Mouse (Mus musculus) stomach, embryonic 16.5 days (tissue): Measurements from ENCODE around the gene Npas3. TPM values are rescaled to one million over a fixed set of nuclear protein-coding genes. Genes with fewer than 3 reads are reported as not detected.

Experiments used
- ATAC-seq: fragments of 200-750 bp; cut with Nextera tagmentation; 2 replicates; pipeline ENCODE4 v1.8.0; 2017; ENCODE audit warnings: moderate number of reproducible peaks, moderate TSS enrichment; ENCODE audit not compliant: insufficient read depth, low FRiP score
- H3K27ac ChIP-seq: fragments of 300-500 bp; sonication (generic); 2 replicates; pipeline ENCODE4 v1.5.1; 2014; ENCODE audit warnings: low read length
- H3K27me3 ChIP-seq: fragments of 300-500 bp; sonication (generic); 2 replicates; pipeline ENCODE4 v1.6.1; 2014; ENCODE audit warnings: low read length, control low read depth, mixed read lengths; ENCODE audit not compliant: control insufficient read depth, insufficient read depth
- H3K36me3 ChIP-seq: fragments of 300-500 bp; sonication (generic); 2 replicates; pipeline ENCODE4 v1.6.1; 2014; ENCODE audit warnings: low read length; ENCODE audit not compliant: control insufficient read depth, insufficient read depth
- H3K4me1 ChIP-seq: fragments of 300-500 bp; sonication (generic); 2 replicates; pipeline ENCODE4 v1.6.1; 2014; ENCODE audit warnings: low read length, control low read depth, mixed read lengths; ENCODE audit not compliant: control insufficient read depth, insufficient read depth
- H3K4me2 ChIP-seq: fragments of 300-500 bp; sonication (generic); 2 replicates; pipeline ENCODE4 v1.6.1; 2014; ENCODE audit warnings: low read depth, low read length, mixed read lengths
- H3K4me3 ChIP-seq: fragments of 300-500 bp; sonication (generic); replicated peaks from 2 replicates; pipeline ENCODE4 v1.5.1; 2014; ENCODE audit warnings: mild to moderate bottlenecking, low read length
- H3K9ac ChIP-seq: fragments of 300-500 bp; sonication (generic); 2 replicates; pipeline ENCODE4 v1.6.1; 2014; ENCODE audit warnings: low read length
- H3K9me3 ChIP-seq: fragments of 300-500 bp; sonication (generic); replicated peaks from 2 replicates; pipeline ENCODE4 v1.6.1; 2016; ENCODE audit warnings: low read length, control low read depth; ENCODE audit not compliant: control insufficient read depth
- WGBS: fragments of 180-500 bp; shearing (Covaris S2); extraction: QIAGEN DNeasy Blood & Tissue Kit; methylation state at CpG from one replicate; pipeline ENCODE4 v1.1.7; 2014; 5-methylcytosine and 5-hydroxymethylcytosine counted together
- polyA plus RNA-seq: library from polyadenylated mRNA; unstranded; fragments of >200 nt; fragmentation: Nextera tagmentation; extraction: Ambion mirVana; gene quantifications from 2 replicates; pipeline ENCODE4 v1.2.1, GENCODE M21; 2015

Npas3 gene
- polyA plus RNA-seq, 1 experiment from 2014 or later = 1.8 TPM

DNA sequence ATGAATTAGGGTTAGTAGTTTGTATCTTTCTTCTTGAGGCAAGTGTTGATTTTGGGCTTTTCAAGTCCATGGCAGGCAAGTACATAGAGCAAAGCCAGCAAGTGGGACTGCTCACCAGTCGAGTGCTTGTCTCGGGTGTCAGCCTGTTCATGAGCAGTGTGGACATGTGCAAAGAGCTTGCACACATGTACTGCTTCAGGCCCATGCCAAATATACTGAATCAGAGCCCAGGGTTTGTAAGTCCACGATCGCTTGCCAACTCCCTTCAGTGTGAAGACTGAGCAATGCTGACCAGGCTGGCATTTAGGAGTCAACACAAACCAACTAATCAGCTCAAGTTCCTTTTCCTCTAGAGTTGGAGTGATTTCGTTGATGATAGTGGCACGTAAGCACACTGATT, 805.1 kb downstream of the Npas3 start:
- Histone ChIP-seq H3K9me3 (no peaks in the 10 kb centered on the region), H3K9ac (no peak overlapping the region), H3K4me1 (no peaks in the 10 kb centered on the region), H3K27me3 (no peaks in the 10 kb centered on the region), H3K4me2 (no peak overlapping the region), H3K4me3 (no peak overlapping the region), H3K27ac (no peak overlapping the region), H3K36me3 (no peaks in the 10 kb centered on the region)
- ATAC-seq = no peak
- WGBS = 89% methylated on average over 6 of the region's 6 CpGs

GRCm38 (mm10) chr12:54060732-54061131, 812.3 kb downstream of the Npas3 start:
- no peak overlapping the region for H3K9ac ChIP-seq
- H3K9me3 ChIP-seq = no peaks in the 10 kb centered on the region
- H3K36me3 ChIP-seq = no peaks in the 10 kb centered on the region
- no peak overlapping the region for H3K27ac ChIP-seq
- H3K27me3 ChIP-seq = 0 out of 2 replicates have a peak, but pooled peaks cover 2% of the 10 kb centered on the region
- H3K4me3 ChIP-seq = no peak overlapping the region
- H3K4me1 ChIP-seq = no peaks in the 10 kb centered on the region
- peak; percentile 47; the same call in 1 of the 2 replicates for ATAC-seq
- 11% methylated on average over 8 of the region's 8 CpGs for WGBS
- no peak overlapping the region for H3K4me2 ChIP-seq

DNA sequence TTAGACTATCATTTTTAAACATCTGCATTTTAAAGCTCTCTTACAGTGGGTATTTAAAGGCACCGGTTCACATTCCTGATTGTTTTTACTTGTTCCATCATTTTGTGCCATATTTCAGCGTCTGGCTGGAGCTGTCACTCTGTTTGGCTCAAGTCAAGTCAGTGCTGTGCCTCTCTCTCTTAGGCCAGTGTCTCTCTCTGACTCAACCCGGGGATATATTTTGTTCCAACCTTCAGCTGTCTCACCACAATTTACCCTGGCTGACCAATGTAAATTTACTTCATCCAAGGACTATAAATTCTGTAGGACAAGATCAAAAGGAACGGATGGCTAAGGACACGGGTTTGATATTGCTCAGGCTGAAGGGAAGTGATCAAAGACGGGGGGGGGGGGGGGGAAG, 812.7 kb downstream of the Npas3 start:
- H3K4me1 ChIP-seq = no peaks in the 10 kb centered on the region
- H3K27ac ChIP-seq = no peak overlapping the region
- no peak overlapping the region for H3K4me2 ChIP-seq
- no peak overlapping the region for H3K9ac ChIP-seq
- H3K27me3 ChIP-seq = 0 out of 2 replicates have a peak, but pooled peaks cover 2% of the 10 kb centered on the region
- no peaks in the 10 kb centered on the region for H3K9me3 ChIP-seq
- ATAC-seq = no peak
- no peak overlapping the region for H3K4me3 ChIP-seq
- WGBS = 51% methylated on average over 6 of the region's 6 CpGs
- no peaks in the 10 kb centered on the region for H3K36me3 ChIP-seq

DNA sequence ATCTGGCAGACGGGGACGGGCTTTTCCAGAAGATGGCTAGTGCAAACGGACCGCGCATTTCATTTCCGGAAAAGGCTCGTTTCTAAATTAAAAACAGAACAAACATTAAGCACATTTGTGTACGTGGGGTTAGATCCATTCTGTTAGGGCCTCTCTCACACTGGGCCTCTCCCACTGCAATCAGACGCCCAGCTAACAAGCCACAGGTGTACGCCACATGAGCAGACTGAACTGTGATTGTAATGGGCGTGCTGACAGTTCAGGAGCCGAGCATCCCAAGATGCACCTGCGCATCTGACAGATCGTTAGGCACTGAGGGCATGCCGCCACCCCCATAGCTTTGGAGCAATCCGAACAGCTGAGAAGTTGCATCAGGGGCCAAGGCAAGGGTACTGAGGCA, 816.5 kb downstream of the Npas3 start:
- Histone ChIP-seq H3K4me2 (no peak overlapping the region), H3K27me3 (peaks cover 23% of the 10 kb centered on the region), H3K4me1 (peaks cover 11% of the 10 kb centered on the region; the same call in 1 of the 2 replicates), H3K4me3 (no peak overlapping the region), H3K9me3 (no peaks in the 10 kb centered on the region), H3K36me3 (no peaks in the 10 kb centered on the region), H3K27ac (no peak overlapping the region), H3K9ac (no peak overlapping the region)
- WGBS = 72% methylated on average over 16 of the region's 16 CpGs
- ATAC-seq = no peak

DNA sequence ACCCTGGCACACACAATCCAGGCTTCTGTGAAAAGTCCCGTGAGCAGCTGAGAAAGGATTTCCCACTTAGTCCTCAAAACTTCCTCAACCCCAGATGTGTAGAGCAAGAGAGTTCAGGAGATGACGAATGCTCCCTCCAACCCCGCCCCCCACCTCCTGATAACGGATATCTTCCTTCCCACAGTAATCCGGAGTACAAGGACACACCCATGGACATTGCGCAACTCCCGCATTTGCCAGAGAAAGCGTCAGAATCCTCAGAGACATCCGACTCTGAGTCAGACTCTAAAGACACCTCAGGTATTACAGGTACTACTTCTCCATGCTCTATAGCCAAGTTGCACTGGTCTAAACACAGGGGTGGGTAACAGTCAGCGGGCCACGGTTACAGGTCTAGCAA, 817.1 kb downstream of the Npas3 start:
- Histone ChIP-seq H3K27ac (no peak overlapping the region), H3K9me3 (no peaks in the 10 kb centered on the region), H3K4me1 (peaks cover 11% of the 10 kb centered on the region; the same call in 1 of the 2 replicates), H3K4me3 (no peak overlapping the region), H3K36me3 (no peaks in the 10 kb centered on the region), H3K4me2 (no peak overlapping the region), H3K27me3 (peaks cover 23% of the 10 kb centered on the region), H3K9ac (no peak overlapping the region)
- ATAC-seq = no peak
- 57% methylated on average over 11 of the region's 11 CpGs for WGBS

DNA sequence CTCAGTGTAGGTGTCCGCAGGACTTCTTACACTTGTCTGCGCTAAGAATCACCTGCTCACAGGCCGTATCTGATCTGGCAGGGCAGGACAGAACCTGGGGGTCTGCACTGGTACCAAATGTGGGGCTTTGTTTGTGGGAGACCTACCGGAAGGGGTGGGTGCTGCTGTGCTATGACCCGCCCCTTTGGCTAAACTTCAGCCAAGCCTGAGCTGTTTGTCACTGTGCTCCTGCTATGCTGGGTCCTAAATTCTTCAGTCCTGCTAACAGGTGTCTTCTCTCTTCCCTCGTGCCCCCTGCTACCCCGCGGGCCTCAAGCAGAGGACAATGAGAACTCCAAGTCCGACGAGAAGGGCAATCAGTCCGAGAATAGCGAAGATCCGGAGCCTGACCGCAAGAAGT, 818.9 kb downstream of the Npas3 start:
- no peak for ATAC-seq
- 30% methylated on average over 14 of the region's 14 CpGs for WGBS
- H3K27me3 ChIP-seq = peaks cover 23% of the 10 kb centered on the region

DNA sequence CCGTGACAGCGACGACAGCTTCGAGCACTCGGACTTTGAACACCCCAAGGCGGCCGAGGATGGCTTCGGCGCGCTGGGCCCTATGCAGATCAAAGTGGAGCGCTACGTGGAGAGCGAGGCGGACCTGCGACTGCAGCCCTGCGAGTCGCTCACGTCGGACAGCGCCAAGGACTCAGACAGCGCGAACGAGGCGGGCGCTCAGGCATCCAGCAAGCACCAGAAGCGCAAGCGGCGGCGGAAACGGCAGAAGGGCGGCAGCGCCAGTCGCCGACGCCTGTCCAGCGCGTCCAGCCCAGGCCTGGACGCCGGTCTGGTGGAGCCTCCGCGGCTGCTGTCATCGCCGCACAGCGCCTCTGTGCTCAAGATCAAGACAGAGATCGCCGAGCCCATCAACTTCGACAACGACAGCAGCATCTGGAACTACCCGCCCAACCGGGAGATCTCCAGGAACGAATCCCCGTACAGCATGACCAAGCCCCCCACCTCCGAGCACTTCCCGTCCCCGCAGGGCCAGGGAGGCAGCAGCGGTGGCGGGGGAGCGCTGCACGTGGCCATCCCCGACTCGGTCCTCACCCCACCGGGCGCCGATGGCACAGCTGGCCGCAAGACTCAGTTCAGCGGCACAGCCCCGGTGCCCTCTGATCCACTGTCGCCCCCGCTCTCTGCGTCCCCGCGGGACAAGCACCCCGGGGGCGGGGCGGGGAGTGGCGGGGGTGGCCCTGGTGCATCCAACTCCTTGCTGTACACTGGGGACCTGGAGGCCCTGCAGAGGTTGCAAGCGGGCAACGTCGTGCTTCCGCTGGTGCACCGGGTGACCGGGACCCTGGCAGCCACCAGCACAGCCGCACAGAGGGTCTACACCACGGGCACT, 819.6 kb downstream of the Npas3 start:
- Histone ChIP-seq H3K9me3 (no peaks in the 10 kb centered on the region), H3K4me2 (peak overlapping the region; percentile 82), H3K4me3 (peak overlapping the region; percentile 45), H3K36me3 (no peaks in the 10 kb centered on the region), H3K27ac (no peak overlapping the region), H3K9ac (peak overlapping the region; percentile 59), H3K27me3 (peaks cover 23% of the 10 kb centered on the region), H3K4me1 (peaks cover 11% of the 10 kb centered on the region; the same call in 1 of the 2 replicates)
- 6% methylated on average over 84 of the region's 84 CpGs for WGBS
- peak; percentile 65 for ATAC-seq

More for the DNA sequence above, 818.9 kb downstream of the Npas3 start:
- Histone ChIP-seq H3K4me1 (peaks cover 11% of the 10 kb centered on the region; the same call in 1 of the 2 replicates), H3K36me3 (no peaks in the 10 kb centered on the region), H3K27ac (no peak overlapping the region), H3K4me2 (peak overlapping the region; percentile 82), H3K9ac (peak overlapping the region; percentile 59), H3K4me3 (peak overlapping the region; percentile 45), H3K9me3 (no peaks in the 10 kb centered on the region)

GRCm38 (mm10) chr12:54068757-54069146, 820.3 kb downstream of the Npas3 start:
- Histone ChIP-seq H3K4me3 (peak overlapping the region; percentile 45; the same call in 1 of the 2 replicates), H3K27me3 (peaks cover 23% of the 10 kb centered on the region)
- peak; percentile 19; the same call in 1 of the 2 replicates for ATAC-seq

DNA sequence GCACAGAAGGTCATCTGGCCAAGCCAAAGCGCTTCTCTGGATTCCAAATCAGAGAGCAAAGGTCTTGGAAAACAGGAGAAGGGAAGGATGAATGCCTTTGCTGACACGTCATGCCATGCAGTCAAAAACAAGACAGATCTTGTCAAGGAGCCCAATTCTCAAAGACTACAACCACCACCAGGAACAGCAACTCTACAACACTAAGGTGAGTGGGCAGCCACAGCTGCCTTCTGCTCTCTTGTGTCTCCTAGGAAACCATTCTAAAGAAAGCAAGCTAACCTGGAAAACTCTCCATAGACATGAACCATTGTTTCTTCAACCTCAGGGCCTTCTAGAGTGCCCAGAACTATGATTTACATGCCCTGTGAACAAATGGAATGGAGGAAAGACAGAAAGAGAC, 825.5 kb downstream of the Npas3 start:
- Histone ChIP-seq H3K27me3 (no peaks in the 10 kb centered on the region; the same call in none of the 2 replicates), H3K4me3 (no peak overlapping the region), H3K9ac (no peak overlapping the region), H3K4me2 (no peak overlapping the region), H3K27ac (no peak overlapping the region), H3K36me3 (no peaks in the 10 kb centered on the region), H3K9me3 (no peaks in the 10 kb centered on the region), H3K4me1 (no peaks in the 10 kb centered on the region)
- 88% methylated on average over 2 of the region's 2 CpGs for WGBS
- no peak for ATAC-seq

More at GRCm38 (mm10) chr12:54068757-54069146, 820.3 kb downstream of the Npas3 start:
- Histone ChIP-seq H3K4me2 (peak overlapping the region; percentile 82; the same call in 1 of the 2 replicates), H3K4me1 (peaks cover 11% of the 10 kb centered on the region; the same call in 1 of the 2 replicates), H3K36me3 (no peaks in the 10 kb centered on the region), H3K9ac (no peak overlapping the region), H3K27ac (no peak overlapping the region), H3K9me3 (no peaks in the 10 kb centered on the region)
- WGBS = 67% methylated on average over 27 of the region's 27 CpGs
